Mouse (Mus musculus) heart, embryonic 10.5 days (tissue): Measurements from ENCODE around the gene Gdi1. TPM values are rescaled to one million over a fixed set of nuclear protein-coding genes. Genes with fewer than 3 reads are reported as not detected.

Source experiments
- DNase-seq: peaks from one replicate; pipeline ENCODE4 v3.0.0-alpha.2; 2017; ENCODE audit warnings: low spot score
- H3K27ac ChIP-seq: fragments of 300-500 bp; sonication (generic); 2 replicates; pipeline ENCODE4 v1.5.1; 2016; ENCODE audit warnings: mild to moderate bottlenecking
- H3K27me3 ChIP-seq: fragments of 300-500 bp; sonication (generic); 2 replicates; pipeline ENCODE4 v1.6.1; 2016; ENCODE audit warnings: mild to moderate bottlenecking; ENCODE audit not compliant: poor library complexity, insufficient read depth, severe bottlenecking
- H3K36me3 ChIP-seq: fragments of 300-500 bp; sonication (generic); 2 replicates; pipeline ENCODE4 v1.6.1; 2016; ENCODE audit warnings: mild to moderate bottlenecking, moderate library complexity
- H3K4me1 ChIP-seq: fragments of 300-500 bp; sonication (generic); 2 replicates; pipeline ENCODE4 v1.6.1; 2016; ENCODE audit warnings: mild to moderate bottlenecking
- H3K4me3 ChIP-seq: fragments of 300-500 bp; sonication (generic); 2 replicates; pipeline ENCODE4 v1.5.1; 2016; ENCODE audit warnings: mild to moderate bottlenecking, moderate library complexity
- H3K9me3 ChIP-seq: fragments of 300-500 bp; sonication (generic); 2 replicates; pipeline ENCODE4 v1.6.1; 2016; ENCODE audit warnings: mild to moderate bottlenecking, moderate library complexity
- WGBS: fragments of 180-500 bp; shearing (Covaris S2); methylation state at CpG from one replicate; pipeline ENCODE4 v1.1.7; 2016; 5-methylcytosine and 5-hydroxymethylcytosine counted together
- polyA plus RNA-seq: library from polyadenylated mRNA; unstranded; fragments of >200 nt; fragmentation: Nextera tagmentation; extraction: Ambion mirVana; gene quantifications from 2 replicates; pipeline ENCODE4 v1.2.1, GENCODE M21; 2016

The Gdi1 gene
- polyA plus RNA-seq: 171 and 194 TPM in 2 replicates

DNA sequence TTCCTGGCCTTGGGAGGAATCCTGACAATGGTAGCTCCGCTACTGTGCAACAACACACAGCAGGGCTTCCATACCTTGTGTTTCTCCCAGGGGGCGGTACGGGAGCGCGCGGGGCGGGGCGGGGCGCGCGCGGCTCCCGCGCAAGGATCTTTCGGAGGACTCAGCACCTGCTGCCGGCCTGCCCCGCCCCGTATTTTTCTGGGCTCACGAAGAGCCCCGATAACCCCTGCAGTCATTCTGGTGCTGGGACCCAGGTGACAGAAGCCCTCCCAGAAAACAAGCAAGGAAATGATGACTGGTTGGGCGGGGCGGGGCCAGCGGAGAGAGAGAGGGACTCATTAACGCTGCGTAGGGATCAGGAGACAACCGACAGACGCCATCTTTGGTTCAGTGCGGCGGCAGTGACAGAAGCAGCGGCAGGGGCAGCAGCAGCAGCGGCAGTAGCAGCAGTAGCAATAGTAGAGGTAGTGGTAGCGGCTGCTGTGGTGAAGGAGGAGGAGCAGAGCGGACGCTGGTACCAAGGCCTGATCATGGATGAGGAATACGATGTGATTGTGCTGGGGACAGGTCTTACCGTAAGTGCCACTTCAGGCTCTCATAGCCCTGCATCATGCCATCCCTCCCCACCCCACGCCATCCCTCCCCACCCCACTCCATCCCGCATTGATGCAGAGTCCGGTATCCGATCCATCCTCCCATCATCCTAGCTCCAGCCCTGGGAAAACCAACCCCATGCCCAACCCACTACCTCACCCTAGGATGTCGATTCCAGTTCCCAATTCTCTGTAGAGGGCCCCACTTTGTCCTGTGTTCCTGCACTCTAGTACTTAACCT lies at the start of gene Gdi1:
Gene Gdi1 (plus strand): TSS at position 132 of the 834 bp plus-strand sequence.
- peak within 1 kb of the TSS; percentile 93 for H3K27ac ChIP-seq
- peaks cover 9% of the 10 kb centered on the region; the same call in 1 of the 2 replicates for H3K4me1 ChIP-seq
- 13% methylated on average over 40 of the region's 41 CpGs for WGBS
- H3K36me3 ChIP-seq: peaks cover 76% of the 10 kb centered on the region
- peak; percentile 86 for DNase-seq
- peak within 1 kb of the TSS; percentile 66 for H3K4me3 ChIP-seq
- H3K27me3 ChIP-seq: 0 out of 2 replicates have a peak, but pooled peaks cover 3% of the 10 kb centered on the region
- H3K9me3 ChIP-seq: no peaks in the 10 kb centered on the region

GRCm38 (mm10) chrX:74257746-74258145 lies 47.1 kb upstream of the Gdi1 start:
- no peak overlapping the region for H3K4me3 ChIP-seq
- no peak for DNase-seq
- no peaks in the 10 kb centered on the region for H3K27me3 ChIP-seq
- H3K36me3 ChIP-seq: peaks cover 22% of the 10 kb centered on the region
- 87% methylated on average over 3 of the region's 3 CpGs for WGBS
- H3K4me1 ChIP-seq: 0 out of 2 replicates have a peak, but pooled peaks cover 5% of the 10 kb centered on the region
- no peak overlapping the region for H3K27ac ChIP-seq
- no peaks in the 10 kb centered on the region for H3K9me3 ChIP-seq

GRCm38 (mm10) chrX:74269736-74270061 lies 35.1 kb upstream of the Gdi1 start:
- Histone ChIP-seq H3K36me3 (peaks cover 10% of the 10 kb centered on the region; the same call in 1 of the 2 replicates), H3K4me1 (no peaks in the 10 kb centered on the region), H3K27me3 (no peaks in the 10 kb centered on the region), H3K4me3 (peak overlapping the region; percentile 65), H3K9me3 (no peaks in the 10 kb centered on the region), H3K27ac (peak overlapping the region; percentile 91)
- DNase-seq: no peak
- WGBS: 28% methylated on average over 3 of the region's 3 CpGs

- WGBS: 14% methylated on average over 42 of the region's 42 CpGs
- Histone ChIP-seq H3K27ac (peak within 1 kb of the TSS; percentile 91), H3K4me1 (no peaks in the 10 kb centered on the region), H3K27me3 (no peaks in the 10 kb centered on the region), H3K4me3 (peak within 1 kb of the TSS; percentile 65), H3K36me3 (peaks cover 10% of the 10 kb centered on the region; the same call in 1 of the 2 replicates), H3K9me3 (no peaks in the 10 kb centered on the region)
- DNase-seq: peak; percentile 97
These were observed 34.5 kb upstream of the Gdi1 start, which contains the start of gene Rpl10 for GRCm38 (mm10) chrX:74270062-74270901. TSS of gene Rpl10 (plus strand) at chrX:74270812.

DNA sequence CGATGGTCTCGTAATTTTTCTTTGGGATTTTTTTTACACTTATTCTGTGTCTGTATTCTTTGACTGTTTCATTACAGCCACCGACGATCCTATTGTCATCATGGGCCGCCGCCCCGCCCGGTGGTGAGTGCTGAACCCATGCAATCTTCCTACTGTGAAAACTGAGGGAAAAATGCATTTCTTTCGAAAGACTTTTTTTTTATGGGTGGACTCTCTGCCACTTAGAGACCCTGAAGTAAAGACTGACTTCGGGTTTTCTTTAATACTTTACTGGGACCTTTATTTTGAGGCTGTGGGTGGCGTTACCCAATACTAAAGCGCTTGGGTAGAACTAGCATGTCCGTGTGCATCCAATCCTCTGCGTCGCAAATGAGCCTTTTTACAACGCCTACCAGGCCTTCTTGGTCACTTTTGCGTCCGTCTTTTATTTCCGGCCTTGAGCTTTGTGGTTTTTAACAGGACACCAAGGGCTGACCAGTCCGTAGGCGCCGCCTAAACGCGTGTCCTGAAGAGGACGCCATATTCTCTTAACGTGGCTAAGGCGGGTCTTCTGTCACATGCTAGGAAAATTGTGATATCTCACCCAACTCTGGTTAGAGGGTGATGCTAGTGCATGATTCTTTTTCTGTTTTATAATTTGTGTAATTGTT lies 33.8 kb upstream of the Gdi1 start:
- Histone ChIP-seq H3K9me3 (no peaks in the 10 kb centered on the region), H3K27me3 (no peaks in the 10 kb centered on the region), H3K4me1 (no peaks in the 10 kb centered on the region), H3K27ac (peak overlapping the region; percentile 84), H3K36me3 (peaks cover 10% of the 10 kb centered on the region; the same call in 1 of the 2 replicates), H3K4me3 (peak overlapping the region; percentile 65)
- WGBS: 15% methylated on average over 27 of the region's 27 CpGs
- no peak for DNase-seq

DNA sequence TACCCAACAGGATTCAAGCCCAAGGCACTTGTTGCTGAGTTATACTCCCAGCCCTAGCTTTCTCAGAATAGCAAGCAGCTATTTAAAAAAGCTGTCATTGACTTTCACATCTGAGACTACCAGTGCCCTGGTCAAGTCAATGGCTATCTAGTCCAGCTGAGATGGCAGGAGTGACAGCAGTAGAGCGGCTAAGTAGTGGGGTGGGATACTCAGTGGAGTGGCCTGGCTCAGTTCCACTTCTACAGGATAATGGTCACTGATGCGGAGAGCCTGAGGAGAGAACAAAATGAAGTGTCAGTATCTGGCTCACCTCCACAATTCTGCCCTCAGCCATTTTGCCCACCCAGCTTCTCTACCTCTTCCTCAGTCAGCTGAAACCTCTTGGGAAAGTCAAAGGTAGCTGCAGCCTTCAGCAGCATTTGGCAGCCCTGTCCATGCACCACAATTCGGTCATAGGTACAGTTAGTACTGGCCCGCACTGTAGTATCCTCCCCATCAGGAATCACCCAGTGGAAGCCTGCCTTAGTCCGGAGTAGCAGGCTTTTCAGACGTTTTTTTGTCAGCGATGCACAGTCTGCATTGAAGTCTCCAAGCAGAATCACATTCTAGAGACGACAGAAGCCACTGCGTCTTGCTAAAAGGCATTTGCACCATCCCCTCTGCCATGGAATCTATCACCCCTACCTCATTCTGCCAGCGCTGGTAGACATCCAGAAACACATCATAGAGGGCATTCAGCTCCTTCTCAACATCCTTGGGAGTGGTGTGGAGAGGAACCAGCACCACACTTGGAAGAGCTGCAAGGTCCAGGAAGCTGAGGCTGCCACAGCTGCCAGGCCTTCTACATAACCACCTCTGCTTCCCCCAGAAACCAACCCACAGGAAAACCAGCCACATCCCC lies 31.1 kb upstream of the Gdi1 start:
- no peak overlapping the region for H3K27ac ChIP-seq
- no peaks in the 10 kb centered on the region for H3K9me3 ChIP-seq
- H3K4me1 ChIP-seq: no peaks in the 10 kb centered on the region
- H3K36me3 ChIP-seq: peaks cover 10% of the 10 kb centered on the region; the same call in 1 of the 2 replicates
- H3K27me3 ChIP-seq: no peaks in the 10 kb centered on the region
- H3K4me3 ChIP-seq: 0 out of 2 replicates have a peak overlapping the region, but pooled peaks have one; percentile 6
- peak; percentile 70 for DNase-seq
- WGBS: 30% methylated on average over 10 of the region's 10 CpGs

GRCm38 (mm10) chrX:74277916-74278315 lies 26.9 kb upstream of the Gdi1 start:
- WGBS: 68% methylated on average over 8 of the region's 8 CpGs

DNA sequence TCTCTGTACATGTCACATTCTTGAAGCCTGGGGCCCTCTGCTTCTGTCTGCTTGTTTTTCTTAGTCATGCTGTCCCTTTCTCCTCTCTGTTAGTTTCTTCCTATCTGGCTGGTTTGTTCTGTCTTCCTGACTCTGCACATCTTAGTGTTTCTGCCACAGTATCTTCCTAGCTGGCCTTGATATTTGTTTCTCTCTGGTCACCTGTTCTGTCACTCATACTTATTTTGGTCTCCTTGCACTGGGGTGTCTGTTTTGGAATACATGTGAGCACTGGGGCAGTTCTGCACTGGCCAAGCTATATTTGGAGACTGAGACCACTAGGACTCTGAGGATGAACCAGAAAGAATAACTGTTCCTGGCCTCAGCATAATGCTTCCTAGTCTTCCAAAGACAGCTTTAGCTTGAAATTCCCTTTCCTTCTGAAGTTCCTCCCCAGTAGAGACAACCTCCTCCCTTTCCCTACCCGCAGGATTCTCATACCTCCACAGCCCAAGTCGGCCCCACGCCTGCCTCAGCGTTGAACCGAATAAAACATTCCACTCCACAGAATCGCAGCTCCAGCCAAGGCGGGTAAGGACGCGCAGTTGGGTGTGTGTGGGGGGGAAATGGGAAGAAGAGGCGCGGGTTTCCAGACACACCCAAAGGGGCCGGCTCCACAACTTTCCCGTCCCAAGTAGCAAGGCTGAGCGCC lies 23.6 kb upstream of the Gdi1 start:
- H3K9me3 ChIP-seq: no peaks in the 10 kb centered on the region
- H3K4me3 ChIP-seq: peak overlapping the region; percentile 71
- peak overlapping the region; percentile 88 for H3K27ac ChIP-seq
- WGBS: 10% methylated on average over 14 of the region's 14 CpGs
- no peaks in the 10 kb centered on the region for H3K36me3 ChIP-seq
- no peaks in the 10 kb centered on the region for H3K27me3 ChIP-seq
- no peak for DNase-seq
- peaks cover 7% of the 10 kb centered on the region; the same call in 1 of the 2 replicates for H3K4me1 ChIP-seq

More at GRCm38 (mm10) chrX:74277916-74278315, 26.9 kb upstream of the Gdi1 start:
- no peak overlapping the region for H3K4me3 ChIP-seq
- H3K9me3 ChIP-seq: no peaks in the 10 kb centered on the region
- H3K36me3 ChIP-seq: 0 out of 2 replicates have a peak, but pooled peaks cover 5% of the 10 kb centered on the region
- DNase-seq: no peak
- no peaks in the 10 kb centered on the region for H3K27me3 ChIP-seq
- no peaks in the 10 kb centered on the region for H3K4me1 ChIP-seq
- H3K27ac ChIP-seq: no peak overlapping the region

DNA sequence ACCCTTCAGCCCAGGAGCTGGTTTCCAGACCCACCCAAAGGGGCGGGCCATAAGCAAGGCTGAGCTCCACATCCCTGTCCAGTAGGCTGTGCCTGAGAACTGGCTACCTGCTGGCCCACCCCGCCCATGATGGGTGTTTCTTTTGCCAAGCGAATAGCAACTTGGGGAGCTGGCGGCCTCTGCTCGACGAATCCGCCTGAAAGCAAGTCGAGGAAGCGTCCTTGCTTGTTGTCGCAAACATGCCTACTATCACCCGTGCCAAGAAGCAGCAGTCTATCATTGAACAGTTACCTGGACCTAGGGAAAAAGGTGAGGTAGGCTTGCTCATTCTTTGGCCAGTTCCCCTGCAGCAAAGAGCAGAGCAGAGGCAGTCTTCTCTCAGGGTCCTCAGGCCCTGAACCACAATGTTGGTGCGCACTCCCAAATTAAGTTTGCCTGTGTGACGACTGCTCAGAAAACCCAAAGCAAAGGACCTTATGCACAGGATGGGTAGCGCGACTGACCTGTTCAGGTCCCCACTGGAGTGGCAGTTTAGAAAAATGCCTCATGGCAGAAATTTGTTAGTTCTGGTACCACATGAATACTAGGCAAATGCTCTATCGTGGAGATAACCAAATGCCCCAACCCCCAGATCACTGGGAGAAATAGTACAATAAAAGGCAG lies 22.9 kb upstream of the Gdi1 start, which contains the start of the genes Taz and Dnase1l1:
Gene Taz (plus strand): TSS at position 181 of the 663 bp plus-strand sequence.
Gene Dnase1l1 (minus strand): TSS at position 606 of the 663 bp plus-strand sequence.
- Histone ChIP-seq H3K9me3 (no peaks in the 10 kb centered on the region), H3K4me3 (peak within 1 kb of the TSS; percentile 71), H3K27me3 (no peaks in the 10 kb centered on the region), H3K27ac (peak within 1 kb of the TSS; percentile 88), H3K36me3 (no peaks in the 10 kb centered on the region), H3K4me1 (peaks cover 7% of the 10 kb centered on the region; the same call in 1 of the 2 replicates)
- WGBS: 14% methylated on average over 16 of the region's 16 CpGs
- DNase-seq: peak; percentile 92

GRCm38 (mm10) chrX:74282395-74283091 lies 22.3 kb upstream of the Gdi1 start:
- Histone ChIP-seq H3K4me3 (peak overlapping the region; percentile 71), H3K4me1 (peaks cover 7% of the 10 kb centered on the region; the same call in 1 of the 2 replicates), H3K27me3 (no peaks in the 10 kb centered on the region), H3K9me3 (no peaks in the 10 kb centered on the region), H3K36me3 (no peaks in the 10 kb centered on the region), H3K27ac (peak overlapping the region; percentile 88)
- WGBS: 25% methylated on average over 39 of the region's 39 CpGs
- peak; percentile 92 for DNase-seq
